Mouse (Mus musculus): ENCODE results near the gene Cnot2. TPM values are rescaled to one million over a fixed set of nuclear protein-coding genes. Genes with fewer than 3 reads are reported as not detected.

Cnot2 gene
- polyA plus RNA-seq, 1 experiment from 2014 or later: 118 TPM

DNA sequence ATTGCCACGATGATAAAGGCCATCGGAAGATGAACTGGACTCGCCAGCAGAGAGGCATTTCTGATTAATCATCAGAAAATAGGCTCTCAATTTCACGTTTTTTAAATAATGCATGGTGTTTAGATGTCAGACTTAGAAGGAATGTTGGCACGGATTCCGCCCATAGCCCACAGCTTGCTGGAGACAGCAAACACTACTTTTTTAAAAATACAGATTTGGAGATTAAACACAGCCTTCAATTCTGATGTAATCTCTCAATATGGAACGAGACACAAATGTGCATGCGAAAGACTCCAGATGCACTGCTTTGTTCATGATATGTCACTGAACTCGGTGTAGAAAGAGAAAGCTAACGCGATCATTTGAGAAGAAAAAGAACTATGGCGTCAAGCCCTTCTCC, 145.9 kb downstream of the Cnot2 start:
- Histone ChIP-seq H3K4me3 (no peak overlapping the region), H3K27me3 (ENCODE audit: poor library complexity, severe bottlenecking) (no peaks in the 10 kb centered on the region), H3K27ac (no peak overlapping the region), H3K4me1 (no peaks in the 10 kb centered on the region), H3K9me3 (peaks cover 13% of the 10 kb centered on the region; the same call in 1 of the 2 replicates), H3K36me3 (replicated peaks) (peaks cover 8% of the 10 kb centered on the region)
- DNase-seq (ENCODE audit: extremely low spot score, low spot score): no peak
- 93% methylated on average over 12 of the region's 12 CpGs for WGBS

Small RNA genes within 50 kb of the gene (microRNA-seq; reads per million reads assigned to microRNA genes)
- gene Gm25190: not detected

Other genes with a start within 250 kb of the Cnot2 start
- 6.5 and 6.8 TPM in 2 replicates for gene Kcnmb4, start 107.6 kb downstream of the Cnot2 start, polyA plus RNA-seq (2016; fragmentation: Nextera tagmentation; extraction: Ambion mirVana)